Mouse (Mus musculus) stomach, postnatal 0 days (tissue): ENCODE measurements around the gene Tnik.

Experiments
- CTCF ChIP-seq: IDR thresholded peaks from 2 replicates; pipeline ENCODE4 v1.5.1; 2016; ENCODE audit warnings: antibody characterized with exemption, low read depth, mild to moderate bottlenecking, moderate library complexity
- EP300 ChIP-seq: optimal IDR thresholded peaks from 2 replicates; pipeline ENCODE3; 2016; ENCODE audit warnings: antibody characterized with exemption

DNA sequence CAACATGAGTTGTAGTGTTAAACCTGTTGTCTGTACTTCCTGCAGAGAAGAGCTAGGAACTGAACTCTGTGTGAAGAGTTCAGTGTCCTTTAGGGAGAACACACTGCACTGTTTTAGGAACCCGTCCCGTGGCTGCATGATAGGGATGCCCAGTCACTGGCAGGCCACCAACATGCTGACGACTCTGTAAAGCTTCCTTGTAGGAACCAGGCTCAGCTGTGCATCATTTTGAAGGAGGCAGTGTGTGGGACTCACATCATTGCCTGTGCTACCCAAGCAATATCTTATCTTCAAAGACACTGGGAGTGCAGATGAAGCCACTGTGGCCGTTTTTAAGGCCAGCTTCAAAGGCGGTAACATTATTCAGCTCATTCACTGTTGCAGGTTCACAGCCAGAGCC, 106.7 kb downstream of the Tnik start:
- TF ChIP-seq CTCF, result no peak
- TF ChIP-seq EP300, result no peak
